Mouse (Mus musculus): ENCODE data around the gene Dgka. TPM values are rescaled to one million over a fixed set of nuclear protein-coding genes. Genes with fewer than 3 reads are reported as not detected.

The Dgka gene
- polyA plus RNA-seq, 1 experiment from 2014 or later = 6.8 TPM

- Histone ChIP-seq H3K4me3 (ENCODE audit: low read length) (peak overlapping the region; percentile 76), H3K9me3 (ENCODE audit: low read length) (no peaks in the 10 kb centered on the region), H3K27me3 (ENCODE audit: insufficient read depth, low read length) (no peaks in the 10 kb centered on the region), H3K9ac (replicated peaks; ENCODE audit: low read length) (peak overlapping the region; percentile 74), H3K4me1 (ENCODE audit: insufficient read depth, low read length) (peaks cover 10% of the 10 kb centered on the region), H3K27ac (ENCODE audit: low read length) (peak overlapping the region; percentile 68), H3K36me3 (ENCODE audit: insufficient read depth, low read length) (0 out of 2 replicates have a peak, but pooled peaks cover 2% of the 10 kb centered on the region), H3K4me2 (replicated peaks; ENCODE audit: low read depth, low read length) (peak overlapping the region; percentile 90)
- ATAC-seq (ENCODE audit: low FRiP score, low TSS enrichment) = no peak; the same call in 1 of the 2 replicates
- 3% methylated on average over 9 of the region's 9 CpGs for WGBS
Measured at GRCm38 (mm10) chr10:128674469-128675008, 70.1 kb downstream of the Dgka start.

GRCm38 (mm10) chr10:128673763-128674468 lies 70.7 kb downstream of the Dgka start, which contains the start of gene Suox:
Gene Suox, minus strand, starts transcription at chr10:128674073.
- peak within 1 kb of the TSS; percentile 68 for H3K27ac ChIP-seq (ENCODE audit: low read length)
- peak; percentile 95 for ATAC-seq (ENCODE audit: low FRiP score, low TSS enrichment)
- H3K4me3 ChIP-seq (ENCODE audit: low read length) = peak within 1 kb of the TSS; percentile 76
- H3K9me3 ChIP-seq (ENCODE audit: low read length) = no peaks in the 10 kb centered on the region
- peaks cover 10% of the 10 kb centered on the region for H3K4me1 ChIP-seq (ENCODE audit: insufficient read depth, low read length)
- H3K9ac ChIP-seq (replicated peaks; ENCODE audit: low read length) = peak within 1 kb of the TSS; percentile 74
- H3K4me2 ChIP-seq (replicated peaks; ENCODE audit: low read depth, low read length) = peak within 1 kb of the TSS; percentile 90
- H3K27me3 ChIP-seq (ENCODE audit: insufficient read depth, low read length) = no peaks in the 10 kb centered on the region
- under 1% methylated on average over 59 of the region's 60 CpGs for WGBS
- 0 out of 2 replicates have a peak, but pooled peaks cover 2% of the 10 kb centered on the region for H3K36me3 ChIP-seq (ENCODE audit: insufficient read depth, low read length)

- WGBS = 93% methylated on average over 9 of the region's 9 CpGs
- ATAC-seq (ENCODE audit: low FRiP score, low TSS enrichment) = no peak
- Histone ChIP-seq H3K36me3 (ENCODE audit: insufficient read depth, low read length) (0 out of 2 replicates have a peak, but pooled peaks cover 2% of the 10 kb centered on the region), H3K4me1 (ENCODE audit: insufficient read depth, low read length) (peaks cover 15% of the 10 kb centered on the region), H3K9me3 (ENCODE audit: low read length) (no peaks in the 10 kb centered on the region), H3K27me3 (ENCODE audit: insufficient read depth, low read length) (no peaks in the 10 kb centered on the region), H3K4me2 (replicated peaks; ENCODE audit: low read depth, low read length) (no peak overlapping the region), H3K9ac (replicated peaks; ENCODE audit: low read length) (no peak overlapping the region), H3K4me3 (ENCODE audit: low read length) (no peak overlapping the region), H3K27ac (ENCODE audit: low read length) (no peak overlapping the region)
Measured at GRCm38 (mm10) chr10:128671148-128671547, 73.5 kb downstream of the Dgka start.

Other genes starting within 250 kb of the Dgka start
- 4.2 and 5.7 TPM in 2 replicates for gene Myl6b, start 246.2 kb downstream of the Dgka start, polyA plus RNA-seq (2015; fragmentation: Nextera tagmentation; extraction: Ambion mirVana)
- 23.2 and 24.2 TPM in 2 replicates for gene Esyt1, start 219.0 kb downstream of the Dgka start, polyA plus RNA-seq (2015; fragmentation: Nextera tagmentation; extraction: Ambion mirVana)
- gene Zc3h10, start 197.1 kb downstream of the Dgka start, polyA plus RNA-seq (2015; fragmentation: Nextera tagmentation; extraction: Ambion mirVana) = 16.2 and 16.6 TPM in 2 replicates
- gene Rpl41, start 195.6 kb downstream of the Dgka start, polyA plus RNA-seq (2015; fragmentation: Nextera tagmentation; extraction: Ambion mirVana) = 3,659 and 3,733 TPM in 2 replicates
- gene Pa2g4, start 178.9 kb downstream of the Dgka start, polyA plus RNA-seq (2015; fragmentation: Nextera tagmentation; extraction: Ambion mirVana) = 200 and 203 TPM in 2 replicates
- gene Erbb3, start 155.2 kb downstream of the Dgka start, polyA plus RNA-seq (2015; fragmentation: Nextera tagmentation; extraction: Ambion mirVana) = 11.5 and 12.8 TPM in 2 replicates
- 628 and 640 TPM in 2 replicates for gene Rps26, start 118.1 kb downstream of the Dgka start, polyA plus RNA-seq (2015; fragmentation: Nextera tagmentation; extraction: Ambion mirVana)
- 1.4 and 2.0 TPM in 2 replicates for gene Ikzf4, start 98.9 kb downstream of the Dgka start, polyA plus RNA-seq (2015; fragmentation: Nextera tagmentation; extraction: Ambion mirVana)
- 15.9 and 16.3 TPM in 2 replicates for gene Suox, start 70.8 kb downstream of the Dgka start, polyA plus RNA-seq (2015; fragmentation: Nextera tagmentation; extraction: Ambion mirVana)
- 84.4 and 86.0 TPM in 2 replicates for gene Rab5b, start 48.6 kb downstream of the Dgka start, polyA plus RNA-seq (2015; fragmentation: Nextera tagmentation; extraction: Ambion mirVana)
- 1.5 and 1.7 TPM in 2 replicates for gene Pmel, start 40.7 kb downstream of the Dgka start, polyA plus RNA-seq (2015; fragmentation: Nextera tagmentation; extraction: Ambion mirVana)
- gene Cdk2, start 39.8 kb downstream of the Dgka start, polyA plus RNA-seq (2015; fragmentation: Nextera tagmentation; extraction: Ambion mirVana) = 100 and 105 TPM in 2 replicates
- gene Pym1, start 3.0 kb upstream of the Dgka start, polyA plus RNA-seq (2015; fragmentation: Nextera tagmentation; extraction: Ambion mirVana) = 40.0 and 40.3 TPM in 2 replicates
- gene Mmp19, start 46.1 kb upstream of the Dgka start, polyA plus RNA-seq (2015; fragmentation: Nextera tagmentation; extraction: Ambion mirVana) = 0.89 and 0.98 TPM in 2 replicates
- gene Dnajc14, start 59.2 kb upstream of the Dgka start, polyA plus RNA-seq (2015; fragmentation: Nextera tagmentation; extraction: Ambion mirVana) = 63.2 and 64.9 TPM in 2 replicates
- 19.3 and 22.9 TPM in 2 replicates for gene Tmem198b, start 59.5 kb upstream of the Dgka start, polyA plus RNA-seq (2015; fragmentation: Nextera tagmentation; extraction: Ambion mirVana)
- gene Sarnp, start 72.5 kb upstream of the Dgka start, polyA plus RNA-seq (2015; fragmentation: Nextera tagmentation; extraction: Ambion mirVana) = 194 and 198 TPM in 2 replicates
- 94.4 and 100 TPM in 2 replicates for gene Ormdl2, start 76.8 kb upstream of the Dgka start, polyA plus RNA-seq (2015; fragmentation: Nextera tagmentation; extraction: Ambion mirVana)
- gene Gdf11, start 146.9 kb upstream of the Dgka start, polyA plus RNA-seq (2015; fragmentation: Nextera tagmentation; extraction: Ambion mirVana) = 6.8 and 7.8 TPM in 2 replicates
- 775 and 850 TPM in 2 replicates for gene Cd63, start 156.1 kb upstream of the Dgka start, polyA plus RNA-seq (2015; fragmentation: Nextera tagmentation; extraction: Ambion mirVana)
- gene Rdh5, start 178.0 kb upstream of the Dgka start, polyA plus RNA-seq (2015; fragmentation: Nextera tagmentation; extraction: Ambion mirVana) = 17.7 and 20.5 TPM in 2 replicates
- gene Bloc1s1, start 179.2 kb upstream of the Dgka start, polyA plus RNA-seq (2015; fragmentation: Nextera tagmentation; extraction: Ambion mirVana) = 227 and 234 TPM in 2 replicates
- 3.9 and 4.0 TPM in 2 replicates for gene Itga7, start 189.0 kb upstream of the Dgka start, polyA plus RNA-seq (2015; fragmentation: Nextera tagmentation; extraction: Ambion mirVana)
- 12.0 and 17.1 TPM in 2 replicates for gene Mettl7b, start 216.1 kb upstream of the Dgka start, polyA plus RNA-seq (2015; fragmentation: Nextera tagmentation; extraction: Ambion mirVana)
- gene Olfr9, start 244.6 kb upstream of the Dgka start, polyA plus RNA-seq (2015; fragmentation: Nextera tagmentation; extraction: Ambion mirVana) = not detected in 2 replicates